Mouse (Mus musculus) adrenal gland, postnatal 4 days (tissue): ENCODE data around the gene Ndst2. TPM values are rescaled to one million over a fixed set of nuclear protein-coding genes. Genes with fewer than 3 reads are reported as not detected.
A peak's percentile ranks its signal among the peaks of the same experiment; 100 is the strongest.

Source experiments
- DNase-seq, 2 experiments: peaks; one replicate each; pipeline ENCODE4 v3.0.0; 2021 to 2022; ENCODE audit warnings: low spot score in 2 of 2, mixed read lengths in 2 of 2
- long read RNA-seq, 2 experiments: library from polyadenylated mRNA; stranded (forward); transcript quantifications; one replicate each; pipeline ENCODE4 v2.0.0; 2021
- total RNA-seq, 2 experiments: library from RNA; stranded (reverse); gene quantifications; 2 replicates each; pipeline ENCODE4 v1.2.3; 2021

The Ndst2 gene
- total RNA-seq: 10 to 100 TPM; 46.4 to 49.0 TPM
- long read RNA-seq, experiment 1, transcript Ndst2-202 (15 exons, 3,907 nt): major isoform, 7 of 23 reads
- long read RNA-seq, experiment 1, partial matches to known transcripts: 4 of 23 reads
- long read RNA-seq, experiment 1, other reads (novel, unspliced or antisense): 9 of 23 reads
- long read RNA-seq, experiment 2, partial matches to known transcripts: 11 of 25 reads
- long read RNA-seq, experiment 2, other reads (novel, unspliced or antisense): 12 of 25 reads

DNA sequence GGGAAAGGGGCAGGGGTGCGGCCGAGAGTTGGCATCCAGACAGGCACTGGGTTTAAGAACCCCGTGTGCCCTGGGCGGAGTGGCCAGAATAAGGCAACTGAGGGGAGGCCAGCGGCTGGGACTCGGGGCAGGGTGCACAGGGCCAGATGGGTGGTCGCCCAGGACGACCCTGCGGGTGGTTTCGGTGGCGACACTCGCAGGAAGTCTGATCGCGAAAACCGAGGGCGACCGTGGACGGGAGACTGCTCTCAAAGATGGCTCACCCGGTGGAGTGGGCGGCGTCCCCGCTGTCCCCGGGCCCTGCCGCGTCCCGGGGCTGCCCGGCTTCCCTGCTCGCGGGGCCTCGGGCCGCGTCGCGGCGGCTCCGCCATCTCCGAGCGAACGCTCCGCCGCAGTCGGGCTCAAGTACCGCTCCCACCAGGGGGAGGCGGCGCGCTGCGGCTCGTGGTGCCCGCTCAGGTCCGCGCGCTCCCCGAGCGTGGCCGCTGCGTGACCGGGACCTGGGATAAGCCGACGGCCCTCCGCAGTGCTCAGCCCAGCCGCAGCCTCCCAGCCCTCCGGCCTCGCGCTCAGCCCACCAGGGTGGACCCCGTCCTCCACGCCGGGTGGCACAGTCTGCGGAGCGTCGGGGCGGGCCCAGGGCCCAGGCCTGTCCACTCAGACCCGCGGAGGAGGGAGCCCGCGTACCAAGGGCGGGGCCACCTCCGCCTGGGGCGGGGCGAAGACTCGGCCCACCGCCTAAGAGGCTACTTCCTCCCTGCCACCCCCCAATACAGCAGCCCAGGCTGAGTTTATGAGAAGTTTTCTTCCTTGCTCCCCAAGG, at the start of gene Ndst2:
Ndst2 (minus strand) TSS at position 611 of the 823 bp plus-strand sequence.
- DNase-seq: peak; percentile 60 to 78

GRCm38 (mm10) chr14:20783526-20783925, 49.2 kb upstream of the Ndst2 start:
- DNase-seq: no peak

DNA sequence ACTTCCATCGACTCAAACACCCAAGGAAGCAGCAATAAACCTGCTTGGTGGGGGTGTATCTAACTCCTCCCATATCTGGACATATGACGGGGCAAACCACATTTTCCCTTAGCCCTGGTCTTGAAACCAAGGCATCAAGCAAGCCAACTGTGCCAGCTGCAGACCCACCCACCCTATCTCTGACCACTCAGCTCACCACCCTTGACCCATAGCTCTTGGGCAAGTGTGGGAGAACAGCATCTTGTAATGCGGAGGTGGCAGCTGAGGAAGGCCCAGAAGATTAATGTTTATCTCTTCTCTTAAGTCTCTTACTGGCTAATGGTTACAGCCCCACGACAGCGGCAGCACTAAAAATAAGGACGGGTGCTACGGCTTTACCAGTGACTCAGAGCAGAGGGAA, 48.5 kb upstream of the Ndst2 start:
- no peak for DNase-seq

DNA sequence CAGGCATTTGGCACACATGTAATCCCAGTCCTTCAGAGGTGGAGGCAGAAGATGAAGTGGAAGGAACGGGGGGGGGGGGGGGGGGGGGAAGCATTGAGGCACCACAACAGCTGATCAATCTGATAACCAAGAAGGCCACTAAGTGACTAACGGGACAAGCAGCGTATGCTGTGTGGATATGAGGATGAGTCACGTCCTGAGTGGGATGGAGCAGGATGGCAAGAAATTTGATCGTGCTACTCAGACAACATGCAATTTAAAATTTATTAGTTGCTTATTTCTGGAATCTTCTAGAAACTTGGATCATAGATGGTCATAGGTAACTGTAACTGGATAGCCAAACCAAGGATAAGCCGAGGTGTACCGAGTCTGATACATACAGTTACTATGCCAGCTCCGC, 45.9 kb upstream of the Ndst2 start:
- DNase-seq: no peak

DNA sequence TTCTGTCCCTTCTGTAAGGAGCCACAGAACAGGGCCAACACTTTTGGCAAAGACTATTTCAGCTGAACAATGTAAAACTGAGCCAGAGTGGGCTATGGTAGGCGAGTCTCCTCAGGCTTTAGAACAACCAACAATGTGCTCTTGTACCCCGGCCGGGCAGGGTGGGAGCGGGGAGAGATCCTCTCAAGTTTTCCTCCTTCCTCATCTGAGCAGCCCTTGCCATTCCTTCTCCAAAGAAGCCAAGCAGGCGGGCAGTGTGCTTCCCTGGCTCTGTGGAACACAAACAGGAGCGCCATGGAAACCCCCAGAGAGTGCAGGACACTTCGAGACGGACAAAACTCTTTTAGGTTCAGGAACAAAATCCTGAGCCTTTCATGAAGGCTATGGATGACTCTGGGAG, 44.1 kb upstream of the Ndst2 start:
- no peak for DNase-seq

DNA sequence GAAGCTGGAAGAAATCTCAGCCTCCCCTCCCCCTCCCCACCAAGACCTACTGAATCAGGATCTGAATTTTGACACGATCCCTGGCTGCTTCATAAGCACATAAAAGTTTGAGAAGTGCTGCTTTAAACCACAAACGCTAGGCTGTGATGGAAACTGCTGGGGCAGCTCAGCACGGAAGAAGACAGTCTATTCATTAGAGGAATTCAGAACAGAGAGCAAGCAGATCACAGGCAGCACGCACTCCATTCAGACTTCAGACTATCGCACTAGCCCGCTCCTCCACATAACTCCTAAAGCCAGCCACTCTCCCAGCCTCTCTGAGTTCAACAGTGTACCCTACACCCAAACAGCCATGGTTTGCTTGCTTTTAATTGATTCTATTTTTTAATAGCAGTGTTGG, 41.3 kb upstream of the Ndst2 start:
- DNase-seq: no peak

DNA sequence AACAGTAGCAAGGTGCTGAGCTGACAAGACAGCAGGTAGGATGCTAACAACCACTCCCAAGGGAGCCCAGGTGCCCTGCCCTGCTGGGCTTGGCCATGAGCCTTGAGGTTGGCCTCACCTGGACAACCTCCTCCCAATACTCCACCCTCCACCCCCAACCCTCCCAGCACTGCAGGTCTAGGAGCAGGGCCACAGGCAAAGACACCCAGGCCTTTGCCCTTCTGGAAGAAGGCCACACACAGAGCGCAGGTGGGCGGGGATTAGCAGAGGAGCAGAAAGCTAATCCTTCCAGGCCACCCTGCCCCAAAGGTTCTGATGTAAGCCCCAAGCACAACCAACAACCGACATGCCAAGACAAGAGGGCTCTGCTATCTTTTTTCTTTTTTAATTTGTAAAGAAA, 39.0 kb upstream of the Ndst2 start:
- DNase-seq: no peak

- no peak for DNase-seq
Observed at GRCm38 (mm10) chr14:20772808-20773207, 38.4 kb upstream of the Ndst2 start.

DNA sequence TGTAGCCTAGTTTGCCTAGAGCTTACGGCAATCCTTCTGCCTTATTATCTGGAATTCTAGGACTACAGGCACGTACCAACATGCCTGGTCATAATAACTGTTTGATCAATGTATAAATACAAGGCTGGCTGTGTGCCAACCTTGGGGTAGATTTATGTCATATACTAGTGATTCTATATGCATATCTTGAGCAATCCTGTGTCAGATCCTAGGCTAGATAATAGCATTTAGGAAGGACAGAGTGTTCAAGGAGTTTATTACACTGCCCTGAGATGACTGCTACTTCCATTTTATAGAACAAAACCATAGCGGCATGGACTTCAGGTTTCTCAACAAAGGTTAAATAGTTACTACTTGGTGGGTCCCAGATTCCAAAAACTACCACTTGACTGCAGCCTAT, 37.6 kb upstream of the Ndst2 start:
- no peak for DNase-seq

- DNase-seq: no peak
Observed at GRCm38 (mm10) chr14:20768581-20768980, 34.2 kb upstream of the Ndst2 start.

- DNase-seq: no peak
Observed at GRCm38 (mm10) chr14:20767936-20768335, 33.6 kb upstream of the Ndst2 start.

- DNase-seq: peak; percentile 87
Observed at GRCm38 (mm10) chr14:20765642-20766258, 31.4 kb upstream of the Ndst2 start.

- DNase-seq: no peak
Observed at GRCm38 (mm10) chr14:20764942-20765341, 30.6 kb upstream of the Ndst2 start.

- DNase-seq: no peak
Observed at GRCm38 (mm10) chr14:20758768-20759435, 24.5 kb upstream of the Ndst2 start.

- DNase-seq: no peak
Observed at GRCm38 (mm10) chr14:20757370-20757907, 23.1 kb upstream of the Ndst2 start.

DNA sequence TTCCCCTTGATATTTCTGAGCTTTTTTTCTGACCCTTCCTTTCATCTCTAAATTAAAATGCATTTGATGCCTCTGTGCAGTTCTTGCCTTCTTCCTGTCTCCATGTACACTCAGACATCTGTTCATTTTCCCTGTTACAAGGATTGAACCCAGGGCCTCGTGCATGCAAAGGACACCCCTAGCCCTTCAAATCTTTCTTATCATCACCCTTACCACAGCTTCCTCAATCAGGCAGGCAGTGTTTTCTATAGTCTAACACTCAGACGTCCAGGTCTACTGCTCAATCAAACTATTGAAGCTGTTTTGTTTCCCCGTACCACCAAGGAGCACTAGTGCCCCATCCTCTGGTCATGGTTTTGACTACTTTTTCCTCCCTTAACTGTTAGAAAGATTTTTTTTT, 19.4 kb upstream of the Ndst2 start:
- no peak for DNase-seq

DNA sequence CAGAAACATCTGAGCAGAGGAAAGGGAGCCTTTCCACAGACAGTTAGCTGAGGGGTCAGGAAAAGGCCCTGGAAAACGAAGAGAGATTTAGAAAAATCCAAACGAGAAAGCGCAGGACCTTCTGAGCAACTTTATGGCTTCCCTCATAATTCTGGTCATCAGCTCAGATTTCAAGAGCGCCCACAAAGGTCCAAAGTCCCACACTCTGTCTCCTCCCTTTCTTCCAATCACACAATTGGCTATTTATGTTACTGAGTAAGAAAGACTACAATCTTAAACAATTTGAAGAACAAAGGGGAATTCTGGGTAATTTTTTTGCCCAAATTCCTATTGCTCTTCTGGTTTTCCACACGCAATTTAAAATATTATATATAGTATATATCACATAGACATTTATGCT, 16.1 kb upstream of the Ndst2 start:
- DNase-seq: no peak

DNA sequence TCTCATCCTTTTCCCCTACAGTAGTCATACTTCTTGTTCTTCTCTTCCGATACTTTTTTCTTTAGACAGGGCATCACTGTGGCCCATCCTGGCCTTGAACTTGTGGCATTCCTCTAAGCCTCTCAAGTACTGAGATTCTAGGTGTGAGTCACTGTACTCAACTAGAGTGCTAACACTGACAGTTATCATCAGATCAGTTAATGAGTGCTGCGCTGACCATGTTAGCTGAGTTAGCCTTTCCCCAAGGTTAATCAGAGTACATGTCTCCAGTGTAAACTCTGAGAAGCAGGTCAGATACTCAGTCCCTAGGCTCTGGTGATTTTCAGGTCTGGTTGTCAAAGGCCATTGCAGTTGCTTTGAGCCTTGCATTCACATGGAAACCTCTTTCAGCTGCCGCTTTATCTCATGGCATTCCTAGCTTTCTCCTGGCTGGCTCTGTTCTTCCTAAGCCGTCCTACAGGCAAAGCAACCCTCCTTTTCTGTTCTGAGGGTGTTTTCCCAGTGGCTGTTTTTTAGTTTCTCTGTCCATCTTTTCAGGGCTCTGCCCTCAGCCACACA, 15.2 kb upstream of the Ndst2 start:
- no peak for DNase-seq

DNA sequence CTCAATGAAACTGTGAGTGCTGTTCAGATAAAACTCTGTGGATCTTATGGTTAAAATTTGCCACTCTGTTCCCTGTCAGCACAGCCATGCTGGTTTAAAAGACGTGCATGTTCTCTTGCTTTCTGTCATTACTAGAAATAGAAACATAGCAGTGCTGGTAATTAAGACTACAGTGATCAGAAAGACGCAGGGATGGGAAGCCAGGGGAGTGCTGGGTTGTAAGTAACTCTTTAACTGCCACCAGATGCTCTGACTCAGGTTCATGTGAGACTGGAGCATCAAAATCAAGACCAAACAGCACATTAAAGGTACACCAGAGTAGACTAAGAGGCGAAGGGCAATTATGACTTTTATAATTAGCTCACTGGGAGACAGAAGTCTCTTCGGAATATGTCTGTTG, 14.0 kb upstream of the Ndst2 start:
- DNase-seq: no peak

- no peak for DNase-seq
Observed at GRCm38 (mm10) chr14:20746935-20747334, 12.6 kb upstream of the Ndst2 start.

DNA sequence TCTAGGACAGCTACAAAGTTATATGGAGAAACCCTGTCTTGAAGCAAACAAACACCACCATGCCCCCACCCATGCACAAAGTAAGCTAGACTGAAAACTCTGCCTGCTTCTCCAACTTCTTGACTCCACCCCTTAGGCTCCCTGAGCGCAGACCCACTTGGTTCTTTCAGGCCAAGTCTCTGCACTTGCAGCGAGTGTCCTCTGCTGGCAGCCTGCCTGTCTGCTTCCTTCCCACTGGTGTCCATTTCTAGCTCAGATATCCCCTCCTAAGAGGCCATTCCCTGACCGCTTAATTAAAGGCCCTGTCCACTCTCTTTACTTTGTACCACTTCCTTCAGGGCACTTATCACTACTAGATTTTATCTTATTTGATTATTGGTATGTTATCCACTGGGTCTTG, 9.3 kb upstream of the Ndst2 start:
- DNase-seq: no peak
